8 mouse cellular contexts compared by ENCODE assay signal in the genomic region with DNA sequence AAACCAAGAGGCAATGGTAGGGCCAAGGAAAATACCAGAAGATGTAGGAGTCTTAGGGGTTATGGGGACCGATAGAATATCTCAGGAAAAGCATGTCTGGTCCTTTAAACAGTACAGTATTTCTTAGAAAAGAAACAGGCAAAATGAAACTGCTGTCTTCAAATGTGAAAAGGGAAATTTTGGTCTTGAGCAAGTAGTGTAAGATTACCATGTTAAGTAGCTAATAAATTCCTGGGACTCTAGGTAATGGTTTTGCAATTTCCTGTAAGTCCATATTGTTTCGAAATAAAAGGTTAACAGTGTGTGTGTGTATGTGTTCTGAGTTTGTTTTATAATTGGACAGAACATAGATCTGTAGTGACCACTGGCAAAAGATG. TPM values are rescaled to one million over a fixed set of nuclear protein-coding genes. Genes with fewer than 3 reads are reported as not detected.
DNase-seq lines count a peak whose midpoint lies in the region; ATAC-seq lines count a peak whose summit lies in the region.

No protein-coding gene starts in this region.

- peak; percentile 7 for ATAC-seq in kidney, embryonic 15.5 days (replicated peaks; ENCODE audit: low FRiP score)
- no peak for ATAC-seq in hindbrain, embryonic 11.5 days (ENCODE audit: low FRiP score)

- peak overlapping the region; percentile 69 for H3K4me3 ChIP-seq in kidney, embryonic 15.5 days (replicated peaks)
- H3K4me3 ChIP-seq in brown adipose tissue, adult 24 weeks (ENCODE audit: insufficient read depth, low read depth, low read length) = peak overlapping the region; percentile 82
- H3K4me3 ChIP-seq in hindbrain, embryonic 11.5 days (ENCODE audit: low read depth, low read length) = peak overlapping the region; percentile 58
- H3K4me3 ChIP-seq in midbrain, embryonic 10.5 days = peak overlapping the region; percentile 78

- peak overlapping the region; percentile 62 for H3K4me2 ChIP-seq in kidney, embryonic 15.5 days
- peak overlapping the region; percentile 58 for H3K4me2 ChIP-seq in hindbrain, embryonic 11.5 days (replicated peaks; ENCODE audit: low read depth, low read length)

- peak overlapping the region; percentile 98 for H3K27ac ChIP-seq in kidney, embryonic 15.5 days
- peak overlapping the region; percentile 95 for H3K27ac ChIP-seq in brown adipose tissue, adult 24 weeks (replicated peaks; ENCODE audit: low read depth, low read length)
- H3K27ac ChIP-seq in hindbrain, embryonic 11.5 days (ENCODE audit: low read depth, low read length) = peak overlapping the region; percentile 88
- peak overlapping the region; percentile 97 for H3K27ac ChIP-seq in midbrain, embryonic 10.5 days (replicated peaks)

- 54% methylated on average over 2 of the region's 2 CpGs for WGBS in kidney, embryonic 15.5 days
- WGBS in hindbrain, embryonic 11.5 days = 77% methylated on average over 2 of the region's 2 CpGs
- 87% methylated on average over 2 of the region's 2 CpGs for WGBS in midbrain, embryonic 10.5 days

- peak overlapping the region; percentile 69; the same call in 1 of the 2 replicates for H3K9ac ChIP-seq in kidney, embryonic 15.5 days
- H3K9ac ChIP-seq in hindbrain, embryonic 11.5 days (ENCODE audit: low read depth, low read length) = no peak overlapping the region

- H3K4me1 ChIP-seq in kidney, embryonic 15.5 days = peaks cover 11% of the 10 kb centered on the region; the same call in 1 of the 2 replicates
- H3K4me1 ChIP-seq in brown adipose tissue, adult 24 weeks (ENCODE audit: control insufficient read depth, insufficient read depth, insufficient read length, low read length) = no peaks in the 10 kb centered on the region
- no peaks in the 10 kb centered on the region for H3K4me1 ChIP-seq in hindbrain, embryonic 11.5 days (replicated peaks; ENCODE audit: control insufficient read depth, insufficient read depth, low read length)
- peaks cover 10% of the 10 kb centered on the region for H3K4me1 ChIP-seq in midbrain, embryonic 10.5 days

- no peak for DNase-seq in kidney, adult 18-20 months
- DNase-seq in hindbrain, embryonic 11.5 days (ENCODE audit: low spot score) = no peak
- no peak for DNase-seq in midbrain, embryonic 10.5 days (ENCODE audit: low spot score)
- no peak for DNase-seq in urinary bladder, postnatal 14 days (ENCODE audit: low spot score)
- no peak for DNase-seq in layer of hippocampus, adult 9-11 months
- DNase-seq in urinary bladder, postnatal 25 days (ENCODE audit: low spot score) = no peak

- H3K36me3 ChIP-seq in kidney, embryonic 15.5 days = no peaks in the 10 kb centered on the region
- H3K36me3 ChIP-seq in hindbrain, embryonic 11.5 days (ENCODE audit: control insufficient read depth, insufficient read depth, low read length) = no peaks in the 10 kb centered on the region
- no peaks in the 10 kb centered on the region for H3K36me3 ChIP-seq in midbrain, embryonic 10.5 days

- no peaks in the 10 kb centered on the region for H3K9me3 ChIP-seq in kidney, embryonic 15.5 days (replicated peaks)
- no peaks in the 10 kb centered on the region for H3K9me3 ChIP-seq in hindbrain, embryonic 11.5 days (ENCODE audit: control insufficient read depth, low read length)
- H3K9me3 ChIP-seq in midbrain, embryonic 10.5 days (replicated peaks) = no peaks in the 10 kb centered on the region

- no peaks in the 10 kb centered on the region for H3K27me3 ChIP-seq in kidney, embryonic 15.5 days
- H3K27me3 ChIP-seq in hindbrain, embryonic 11.5 days (ENCODE audit: control insufficient read depth, insufficient read depth, low read length) = no peaks in the 10 kb centered on the region
- H3K27me3 ChIP-seq in midbrain, embryonic 10.5 days (ENCODE audit: low read depth, poor library complexity, severe bottlenecking) = no peaks in the 10 kb centered on the region

RNA-seq across cellular contexts. Expression of a gene that starts 0.7 kb away (rescaled TPM):
- polyA plus RNA-seq in kidney, embryonic 15.5 days (2015; fragmentation: Nextera tagmentation; extraction: Ambion mirVana) = 12.6 and 13.4 TPM in 2 replicates
- 41.9 and 46.5 TPM in 2 replicates for polyA plus RNA-seq in brown adipose tissue, adult 24 weeks (2012; ENCODE audit: insufficient read depth, insufficient read length, missing spikeins)
- 16.6 and 17.3 TPM in 2 replicates for polyA plus RNA-seq in hindbrain, embryonic 11.5 days (2014; fragmentation: Nextera tagmentation; extraction: Ambion mirVana)
- polyA plus RNA-seq in midbrain, embryonic 10.5 days (2016; fragmentation: Nextera tagmentation; extraction: Ambion mirVana) = 10.1 and 12.4 TPM in 2 replicates
